ENCODE assay signal across 25 mouse cellular contexts in genomic region chr19:34707571-34707970, GRCm38 (mm10). TPM values are rescaled to one million over a fixed set of nuclear protein-coding genes. Genes with fewer than 3 reads are reported as not detected.
DNase-seq lines count a peak whose midpoint lies in the region; ATAC-seq and TF ChIP-seq lines count a peak whose summit lies in the region.
"Had no signal": no experiment of that assay in that cellular context is flagged by ENCODE, and none has a peak within 500 bp of the region (broad histone marks: within the 10 kb centered on the region; RNA-seq: fewer than 3 reads in every experiment).

No protein-coding gene starts in this region.

- peak overlapping the region; percentile 72 for H3K27ac ChIP-seq in kidney, adult 2 months (ENCODE audit: insufficient read depth, low read depth, low read length)
- no peak overlapping the region for H3K27ac ChIP-seq in kidney, embryonic 14.5 days (ENCODE audit: low read depth, low read length)
- H3K27ac ChIP-seq in lung, embryonic 14.5 days (ENCODE audit: low read depth) = peak overlapping the region; percentile 68; the same call in 1 of the 2 replicates
- H3K27ac ChIP-seq in lung, embryonic 16.5 days (ENCODE audit: low read length) = peak overlapping the region; percentile 84
- H3K27ac ChIP-seq: embryonic facial prominence, embryonic 10.5 days; embryonic facial prominence, embryonic 12.5 days; forebrain, embryonic 13.5 days had no signal

- no peaks in the 10 kb centered on the region for H3K27me3 ChIP-seq in kidney, adult 2 months (replicated peaks; ENCODE audit: control insufficient read depth, insufficient read depth, low read length)
- no peaks in the 10 kb centered on the region for H3K27me3 ChIP-seq in kidney, embryonic 14.5 days (ENCODE audit: control insufficient read depth, insufficient read depth, low read length)
- H3K27me3 ChIP-seq in lung, embryonic 14.5 days (ENCODE audit: insufficient read depth, low read length) = no peaks in the 10 kb centered on the region
- H3K27me3 ChIP-seq in lung, embryonic 16.5 days (ENCODE audit: control insufficient read depth, insufficient read depth, low read depth, low read length) = no peaks in the 10 kb centered on the region
- H3K27me3 ChIP-seq: CH12.LX; embryonic facial prominence, embryonic 12.5 days; forebrain, embryonic 13.5 days; Patski had no signal

- DNase-seq in kidney, adult 2 months = peak; percentile 74
- DNase-seq in kidney, adult 9 months = peak; percentile 63
- DNase-seq in kidney, postnatal 14 days = no peak
- no peak for DNase-seq in lung, embryonic 14.5 days
- no peak for DNase-seq in lung, postnatal 4 days
- DNase-seq in lung, postnatal 10 days = no peak
- DNase-seq: adrenal gland, adult 8-10 months; adrenal gland, postnatal 14 days; adrenal gland, postnatal 36 days; B cell, adult 2 months; cerebellum, adult 11-12 months; cerebellum, adult 2 months; cerebellum, adult 9-10 months; cerebellum, postnatal 10 days; cerebellum, postnatal 25 days had no signal

- H3K4me3 ChIP-seq in kidney, adult 2 months (ENCODE audit: insufficient read depth, low read depth, low read length) = no peak overlapping the region
- H3K4me3 ChIP-seq in kidney, embryonic 14.5 days (ENCODE audit: low read length) = no peak overlapping the region
- H3K4me3 ChIP-seq in lung, embryonic 14.5 days (ENCODE audit: low read depth, low read length) = no peak overlapping the region
- no peak overlapping the region for H3K4me3 ChIP-seq in lung, embryonic 16.5 days (ENCODE audit: low read length)
- H3K4me3 ChIP-seq: embryonic facial prominence, embryonic 10.5 days; embryonic facial prominence, embryonic 12.5 days; forebrain, embryonic 13.5 days had no signal

- H3K4me2 ChIP-seq in kidney, embryonic 14.5 days (replicated peaks; ENCODE audit: low read depth, low read length) = no peak overlapping the region
- H3K4me2 ChIP-seq in lung, embryonic 14.5 days = no peak overlapping the region
- H3K4me2 ChIP-seq in lung, embryonic 16.5 days (ENCODE audit: low read depth, low read length) = no peak overlapping the region
- H3K4me2 ChIP-seq: embryonic facial prominence, embryonic 12.5 days; forebrain, embryonic 13.5 days had no signal

- no peak for TF ChIP-seq CTCF in kidney, adult 2 months (conservative IDR thresholded peaks at IDR 0.05; ENCODE audit: insufficient read depth, insufficient read length, low read depth, low read length)
- no peak for TF ChIP-seq CTCF in lung, embryonic 14.5 days (IDR thresholded peaks at IDR 0.05; ENCODE audit: low read depth)

- H3K9me3 ChIP-seq in kidney, embryonic 14.5 days (ENCODE audit: control insufficient read depth, low read length) = no peaks in the 10 kb centered on the region
- H3K9me3 ChIP-seq in lung, embryonic 14.5 days (ENCODE audit: low read depth, low read length) = no peaks in the 10 kb centered on the region
- H3K9me3 ChIP-seq in lung, embryonic 16.5 days (ENCODE audit: control insufficient read depth, low read length) = no peaks in the 10 kb centered on the region
- H3K9me3 ChIP-seq: embryonic facial prominence, embryonic 10.5 days; embryonic facial prominence, embryonic 12.5 days; forebrain, embryonic 13.5 days; G1E had no signal

- no peak for TF ChIP-seq POLR2A in kidney, adult 2 months (IDR thresholded peaks at IDR 0.05; ENCODE audit: low read depth, low read length)

- no peak overlapping the region for H3K9ac ChIP-seq in kidney, embryonic 14.5 days (ENCODE audit: low read depth, low read length)
- no peak overlapping the region for H3K9ac ChIP-seq in lung, embryonic 14.5 days
- H3K9ac ChIP-seq in lung, embryonic 16.5 days (ENCODE audit: low read length) = no peak overlapping the region
- H3K9ac ChIP-seq: embryonic facial prominence, embryonic 12.5 days; forebrain, embryonic 13.5 days had no signal

- H3K4me1 ChIP-seq in kidney, adult 2 months (ENCODE audit: control insufficient read depth, insufficient read depth, low read length) = peaks cover 27% of the 10 kb centered on the region
- H3K4me1 ChIP-seq in kidney, embryonic 14.5 days (ENCODE audit: control insufficient read depth, insufficient read depth, low read length) = no peaks in the 10 kb centered on the region
- 0 out of 2 replicates have a peak, but pooled peaks cover 8% of the 10 kb centered on the region for H3K4me1 ChIP-seq in lung, embryonic 14.5 days (ENCODE audit: insufficient read depth)
- H3K4me1 ChIP-seq in lung, embryonic 16.5 days (replicated peaks; ENCODE audit: control insufficient read depth, insufficient read depth, low read length) = peaks cover 11% of the 10 kb centered on the region
- H3K4me1 ChIP-seq: forebrain, embryonic 13.5 days had no signal

- 26% methylated on average over 2 of the region's 2 CpGs for WGBS in kidney, adult 2 months
- 63% methylated on average over 2 of the region's 2 CpGs for WGBS in kidney, embryonic 14.5 days
- WGBS in lung, embryonic 14.5 days = 22% methylated on average over 2 of the region's 2 CpGs
- 39% methylated on average over 2 of the region's 2 CpGs for WGBS in lung, embryonic 16.5 days

- no peaks in the 10 kb centered on the region for H3K36me3 ChIP-seq in kidney, adult 2 months (ENCODE audit: control insufficient read depth, insufficient read depth, low read length)
- no peaks in the 10 kb centered on the region for H3K36me3 ChIP-seq in kidney, embryonic 14.5 days (ENCODE audit: control insufficient read depth, insufficient read depth, low read length)
- H3K36me3 ChIP-seq in lung, embryonic 14.5 days (ENCODE audit: insufficient read depth) = no peaks in the 10 kb centered on the region
- no peaks in the 10 kb centered on the region for H3K36me3 ChIP-seq in lung, embryonic 16.5 days (ENCODE audit: control insufficient read depth, insufficient read depth, low read length)
- H3K36me3 ChIP-seq: embryonic facial prominence, embryonic 10.5 days; embryonic facial prominence, embryonic 12.5 days; G1E had no signal

- no peak for ATAC-seq in kidney, embryonic 14.5 days (ENCODE audit: low FRiP score, low TSS enrichment)
- ATAC-seq in lung, embryonic 14.5 days (ENCODE audit: insufficient read depth) = no peak
- no peak for ATAC-seq in lung, embryonic 16.5 days (ENCODE audit: low read depth)
- ATAC-seq: activated CD4-positive, CD25-positive, alpha-beta regulatory T cell, adult 4 months; CD4-positive, CD25-positive, alpha-beta regulatory T cell, adult 4 months; forebrain, embryonic 13.5 days; Patski had no signal

RNA-seq across cellular contexts. Expression of gene Slc16a12, which starts 39.5 kb away (rescaled TPM):
- polyA plus RNA-seq in kidney, adult 2 months (2012; rRNA removed) = 59.6 and 61.4 TPM in 2 replicates
- polyA plus RNA-seq in kidney, embryonic 14.5 days (2014; fragmentation: Nextera tagmentation; extraction: Ambion mirVana) = 2.7 and 7.4 TPM in 2 replicates
- polyA plus RNA-seq in lung, embryonic 14.5 days (2014; fragmentation: Nextera tagmentation; extraction: Ambion mirVana) = 13.4 and 15.4 TPM in 2 replicates
- polyA plus RNA-seq in lung, embryonic 16.5 days (2015; fragmentation: Nextera tagmentation; extraction: Ambion mirVana) = 15.7 and 16.0 TPM in 2 replicates
- polyA plus RNA-seq: activated CD4-positive, CD25-positive, alpha-beta regulatory T cell, adult 4 months; CD4-positive, CD25-positive, alpha-beta regulatory T cell, adult 4 months; G1E had no signal

Comparison
In these comparisons a context has a peak if more than half of its experiments do, and no peak if none do; other contexts are left out.
1. DNase-seq: peak in kidney, adult 2 months (single experiment) and kidney, adult 9 months (single experiment); none in kidney, postnatal 14 days (single experiment), lung, embryonic 14.5 days (single experiment), lung, postnatal 4 days (0 of 2) and lung, postnatal 10 days (single experiment).